Mouse (Mus musculus): ENCODE measurements around the gene Lrrfip1.

Gene Lrrfip1

GRCm38 (mm10) chr1:91085009-91085408, 86.5 kb downstream of the Lrrfip1 start:
- DNase-seq (ENCODE audit: low spot score in 2 of 2), result no peak

GRCm38 (mm10) chr1:91085686-91086085, 87.1 kb downstream of the Lrrfip1 start:
- no peak for DNase-seq (ENCODE audit: low spot score in 2 of 2)

- no peak for DNase-seq (ENCODE audit: low spot score in 2 of 2)
Observed at GRCm38 (mm10) chr1:91086325-91086724, 87.8 kb downstream of the Lrrfip1 start.

GRCm38 (mm10) chr1:91086748-91087147, 88.2 kb downstream of the Lrrfip1 start:
- DNase-seq (ENCODE audit: low spot score in 2 of 2), result no peak

DNA sequence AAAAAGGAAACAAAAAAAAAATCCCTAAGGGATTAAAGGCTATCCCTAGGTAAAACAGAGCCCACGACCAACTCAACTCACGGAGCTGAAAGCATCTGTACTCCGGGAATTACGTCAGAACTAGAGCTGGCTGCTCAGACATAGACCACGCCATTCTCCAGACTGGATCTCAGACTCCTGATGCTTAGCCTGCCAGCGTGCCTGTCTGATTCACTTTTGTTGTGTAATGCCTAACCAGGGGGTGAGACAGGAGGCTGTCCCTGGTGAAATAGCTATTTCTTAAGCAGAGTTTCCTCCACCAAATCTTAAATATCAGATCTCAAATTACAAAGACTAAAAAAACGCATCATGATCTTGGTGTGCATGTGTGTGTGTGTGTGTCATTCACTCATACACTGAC, 89.5 kb downstream of the Lrrfip1 start:
- no peak for DNase-seq (ENCODE audit: low spot score in 2 of 2)

DNA sequence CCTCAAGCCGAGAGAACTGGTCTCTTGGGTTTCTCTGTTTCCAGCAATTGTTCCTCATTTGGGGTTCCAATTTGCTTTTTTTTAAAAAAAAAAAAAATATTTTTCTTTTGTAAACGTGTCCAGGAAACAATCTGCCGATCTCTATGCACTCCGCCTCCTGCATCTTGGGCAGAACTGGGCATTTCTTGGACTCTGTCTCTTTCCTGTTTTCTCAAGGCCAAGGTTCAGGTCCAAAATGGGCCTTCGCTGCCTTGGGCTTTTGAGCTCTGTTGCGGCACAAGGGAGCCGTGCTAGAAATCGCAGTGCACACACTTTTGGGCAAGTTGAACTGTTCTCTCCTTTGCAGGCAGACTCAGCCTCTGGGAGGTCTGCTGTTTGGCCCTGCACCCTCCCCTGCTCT, 90.4 kb downstream of the Lrrfip1 start:
- DNase-seq (ENCODE audit: low spot score in 2 of 2), result no peak

- no peak for DNase-seq (ENCODE audit: low spot score in 2 of 2)
Observed at GRCm38 (mm10) chr1:91090456-91090855, 91.9 kb downstream of the Lrrfip1 start.

- DNase-seq (ENCODE audit: low spot score in 2 of 2), result no peak
Observed at GRCm38 (mm10) chr1:91092451-91092850, 93.9 kb downstream of the Lrrfip1 start.

GRCm38 (mm10) chr1:91093296-91093695, 94.8 kb downstream of the Lrrfip1 start:
- no peak for DNase-seq (ENCODE audit: low spot score in 2 of 2)

DNA sequence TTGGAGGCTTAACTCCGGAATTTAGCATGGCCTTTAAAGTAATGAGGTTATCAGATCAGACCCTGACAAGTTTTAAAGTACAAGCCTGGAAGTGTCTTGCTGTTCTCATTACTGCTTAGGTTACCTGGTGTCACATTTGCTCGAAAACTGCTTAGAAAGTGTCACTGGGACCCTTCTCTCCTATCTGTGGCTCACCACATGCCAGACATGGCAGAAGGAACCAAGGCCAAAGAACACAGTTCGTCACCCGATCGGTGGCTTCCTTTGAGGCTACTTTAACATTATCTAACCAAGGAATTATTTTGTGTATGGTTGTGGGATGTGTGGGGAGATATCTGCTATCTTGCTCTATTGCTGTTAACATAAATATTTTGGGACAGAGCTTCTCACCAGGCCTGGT, 95.5 kb downstream of the Lrrfip1 start:
- no peak for DNase-seq (ENCODE audit: low spot score in 2 of 2)

- DNase-seq (ENCODE audit: low spot score in 2 of 2), result no peak
Observed at GRCm38 (mm10) chr1:91095258-91095657, 96.7 kb downstream of the Lrrfip1 start.

DNA sequence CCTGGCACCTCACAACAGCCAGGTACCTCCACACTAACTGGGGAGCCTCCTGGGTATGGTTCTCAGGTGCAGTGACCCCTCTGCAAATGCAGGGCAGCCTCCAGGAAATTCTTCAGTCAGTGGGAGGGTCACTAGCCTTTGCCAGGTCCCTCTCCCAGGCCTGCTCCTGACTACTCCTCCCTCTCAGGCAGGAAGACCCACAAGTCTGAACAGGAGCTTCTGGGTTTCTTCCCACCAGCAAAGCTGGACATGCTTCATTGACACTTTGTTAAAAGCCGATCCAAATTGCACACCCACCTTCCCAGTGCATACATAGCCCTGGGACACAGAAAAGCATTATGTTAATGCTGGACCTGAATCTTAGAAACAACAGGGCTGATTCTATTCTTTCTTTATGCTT, 97.3 kb downstream of the Lrrfip1 start:
- no peak for DNase-seq (ENCODE audit: low spot score in 2 of 2)

DNA sequence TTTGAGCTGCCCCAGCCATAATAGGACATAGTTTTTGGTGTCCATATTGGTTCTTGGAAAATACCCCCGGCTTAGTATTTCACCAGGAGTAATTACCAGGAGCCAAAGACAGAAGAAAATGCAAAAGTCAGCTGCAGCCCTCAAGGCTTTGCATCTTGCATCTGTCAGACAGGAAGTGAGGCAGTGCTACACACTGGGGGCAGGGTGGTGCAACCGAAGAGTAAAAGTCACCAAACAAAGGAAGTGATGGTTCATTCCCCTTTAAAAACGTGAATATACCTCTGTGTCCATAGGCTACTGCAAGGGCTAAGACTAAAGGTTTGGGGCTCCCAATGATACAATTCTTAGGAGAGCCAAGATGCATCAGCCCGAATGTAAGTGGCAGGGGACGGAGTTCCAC, 98.0 kb downstream of the Lrrfip1 start:
- no peak for DNase-seq (ENCODE audit: low spot score in 2 of 2)

- no peak for DNase-seq (ENCODE audit: low spot score in 2 of 2)
Observed at GRCm38 (mm10) chr1:91097283-91097834, 98.8 kb downstream of the Lrrfip1 start.

GRCm38 (mm10) chr1:91098887-91099286, 100.3 kb downstream of the Lrrfip1 start:
- peak in 1 of 2 experiments; percentile 64 for DNase-seq (ENCODE audit: low spot score in 2 of 2)

DNA sequence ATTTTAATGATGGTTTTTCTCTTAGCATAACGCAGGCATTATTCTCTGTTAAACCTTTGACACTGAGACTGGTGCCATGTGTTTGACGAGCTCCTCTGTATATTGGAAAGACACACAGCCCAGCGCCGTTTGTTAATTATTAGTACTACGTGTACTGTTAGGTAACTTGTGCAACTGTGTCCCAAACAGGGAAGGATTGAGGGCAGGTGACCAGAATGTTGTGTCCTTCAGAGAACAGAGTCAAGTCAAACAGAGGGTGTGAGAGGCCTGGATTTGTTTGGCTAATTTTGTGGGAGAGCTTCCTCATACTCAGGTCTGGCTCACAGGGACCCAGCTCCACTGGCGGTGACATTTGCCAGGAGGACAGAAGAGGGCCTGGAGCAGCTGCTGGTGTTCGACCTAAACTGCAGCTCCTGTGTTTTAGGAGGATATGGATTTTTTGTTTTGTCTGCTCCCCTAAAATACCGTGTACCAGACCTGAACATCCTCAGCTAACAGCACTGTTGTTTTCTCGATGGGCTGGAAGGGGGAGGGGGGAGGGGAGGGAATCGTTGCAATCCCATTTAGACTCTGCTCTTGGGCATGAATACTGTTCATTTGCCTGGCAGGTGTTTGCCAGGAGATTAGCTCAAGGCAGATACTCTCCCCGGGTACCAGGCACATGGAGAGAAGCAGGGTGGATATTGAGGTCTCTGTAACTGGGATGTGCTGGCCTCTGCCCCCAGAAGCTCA, 103.3 kb downstream of the Lrrfip1 start:
- DNase-seq (ENCODE audit: low spot score in 2 of 2), result no peak

DNA sequence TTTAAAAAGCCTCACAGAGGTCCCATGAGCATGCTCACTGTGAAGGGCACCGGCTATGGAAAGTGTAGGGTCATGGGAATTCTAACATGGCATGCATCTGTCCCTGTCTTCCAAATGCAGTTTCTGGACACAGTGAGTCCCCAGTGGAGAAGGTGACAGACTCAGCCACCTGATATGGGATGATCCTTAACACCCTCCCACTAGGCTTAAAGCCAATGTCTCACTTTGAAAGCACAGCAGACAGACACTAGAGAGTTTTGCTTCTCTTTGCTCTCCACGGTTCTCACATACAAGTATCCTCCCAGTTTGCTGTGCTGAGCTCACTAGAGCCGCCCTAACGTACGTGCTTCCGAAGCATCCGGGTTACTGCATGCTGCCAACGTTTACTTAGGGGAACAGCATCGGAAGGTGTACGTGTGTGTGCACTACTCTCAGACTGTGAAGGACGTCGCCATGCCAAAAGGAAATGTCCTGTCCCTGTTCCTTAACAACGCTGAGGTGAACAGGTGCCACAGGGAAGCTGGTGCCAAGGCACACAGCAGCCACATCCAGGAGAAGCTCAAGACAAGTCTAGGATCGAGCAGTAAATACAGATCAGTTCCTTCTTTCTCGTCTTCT, 104.9 kb downstream of the Lrrfip1 start:
- no peak for DNase-seq (ENCODE audit: low spot score in 2 of 2)

- DNase-seq (ENCODE audit: low spot score in 2 of 2), result no peak
Observed at GRCm38 (mm10) chr1:91107548-91107947, 109.0 kb downstream of the Lrrfip1 start.

DNA sequence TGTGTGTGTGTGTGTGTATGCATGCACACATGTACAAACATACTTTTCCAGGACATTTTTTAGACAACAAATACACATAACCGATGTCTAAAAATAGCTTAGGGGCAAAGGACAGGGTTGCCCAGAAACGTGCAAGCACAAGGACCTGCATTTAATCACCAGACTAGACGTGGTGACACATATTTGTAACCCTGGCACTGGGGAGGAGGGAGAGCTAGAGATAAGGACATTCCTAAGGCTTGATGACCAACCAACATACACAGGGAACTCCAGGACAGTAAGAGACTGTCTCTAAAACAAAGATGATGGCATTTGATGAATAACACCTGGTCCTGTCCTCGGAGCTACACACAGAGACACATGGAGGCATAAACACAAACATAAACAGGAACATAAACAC, 110.8 kb downstream of the Lrrfip1 start:
- no peak for DNase-seq (ENCODE audit: low spot score in 2 of 2)

DNA sequence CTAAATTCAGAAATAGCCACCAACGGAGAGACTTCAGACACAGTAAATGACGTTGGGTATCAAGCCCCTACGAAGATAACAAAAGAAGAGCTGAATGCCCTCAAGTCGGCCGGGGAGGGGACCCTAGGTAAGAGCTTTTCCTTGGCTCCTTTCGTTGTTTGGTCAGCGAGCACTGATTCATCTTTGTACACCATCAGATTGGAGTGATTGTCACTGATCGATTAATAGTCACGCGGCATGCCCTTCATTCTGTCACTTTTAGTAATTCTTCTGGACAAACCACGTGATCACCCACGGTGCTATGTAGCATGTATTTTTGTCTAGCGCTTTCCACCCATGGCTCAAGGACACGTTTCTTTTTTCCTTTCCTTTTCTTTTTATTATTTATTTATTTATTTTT, 113.6 kb downstream of the Lrrfip1 start:
- no peak for DNase-seq (ENCODE audit: low spot score in 2 of 2)

DNA sequence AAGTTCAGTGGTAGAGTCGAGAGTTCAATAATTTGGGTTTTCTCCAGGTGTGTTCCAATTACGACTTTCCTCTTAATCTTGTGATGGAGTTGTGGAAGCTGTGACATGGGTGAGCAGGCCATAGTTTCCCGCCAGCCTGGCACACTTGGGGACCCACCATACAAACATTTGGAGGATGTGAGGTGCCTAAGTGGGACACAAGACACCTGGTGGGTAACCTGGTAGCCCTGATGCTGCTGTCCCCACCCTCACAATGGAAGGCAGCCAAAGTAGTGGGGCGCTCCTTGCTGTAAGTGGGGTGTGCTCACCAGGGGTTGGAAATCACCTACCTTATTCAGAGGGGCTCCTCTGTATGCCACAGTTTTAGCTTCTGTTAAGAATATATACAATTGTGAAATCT, 114.1 kb downstream of the Lrrfip1 start:
- DNase-seq (ENCODE audit: low spot score in 2 of 2), result no peak

DNA sequence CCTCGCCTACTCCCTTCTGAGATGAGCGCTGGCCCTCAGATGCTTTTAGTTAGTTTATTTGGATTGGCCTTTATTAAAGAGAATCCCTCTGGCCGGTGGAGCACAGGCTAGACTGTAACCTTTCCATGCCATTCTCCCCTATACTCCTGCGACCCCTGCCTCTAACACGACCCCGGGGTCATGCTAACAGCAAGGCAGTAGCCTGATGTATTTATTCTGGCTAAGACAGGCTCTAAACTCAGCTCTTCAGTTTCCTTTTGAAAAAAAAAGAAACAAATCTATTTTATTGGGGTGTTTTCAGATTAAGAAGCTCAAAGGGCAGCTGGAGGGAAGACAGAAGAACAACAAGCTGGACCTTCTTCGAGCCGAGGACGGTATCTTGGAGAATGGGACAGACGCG, 123.6 kb downstream of the Lrrfip1 start:
- DNase-seq (ENCODE audit: low spot score in 2 of 2), result no peak

GRCm38 (mm10) chr1:91123004-91123403, 124.5 kb downstream of the Lrrfip1 start:
- DNase-seq (ENCODE audit: low spot score in 2 of 2), result no peak
